Mouse (Mus musculus) MEL (cell line): ENCODE measurements around the gene Rnf19b. TPM values are rescaled to one million over a fixed set of nuclear protein-coding genes. Genes with fewer than 3 reads are reported as not detected.

Source experiments
- DNase-seq: peaks from one replicate; pipeline ENCODE4 v3.0.0; 2011; ENCODE audit warnings: low read depth, low spot score
- H3K27ac ChIP-seq: 2 replicates; pipeline ENCODE4 v1.5.1; 2012; ENCODE audit warnings: low read depth, mild to moderate bottlenecking, control low read depth, low read length, moderate library complexity; ENCODE audit not compliant: control insufficient read depth
- H3K27me3 ChIP-seq, 2 experiments: fragments of 150-350 bp in 1 of 2; sonication (generic) in 1 of 2; 2 replicates each; pipeline ENCODE4 v1.6.1; 2012; ENCODE audit warnings: low read length in 2 of 2, mild to moderate bottlenecking in 2 of 2, improper control_type of control experiment in 1 of 2, moderate library complexity in 1 of 2; ENCODE audit not compliant: insufficient read depth in 2 of 2, control insufficient read depth in 1 of 2
- H3K36me3 ChIP-seq, 2 experiments: 2 replicates each; pipeline ENCODE4 v1.6.1; 2012 to 2014; ENCODE audit warnings: low read length in 2 of 2, improper control_type of control experiment in 1 of 2, inconsistent platforms in 1 of 2, mild to moderate bottlenecking in 1 of 2; ENCODE audit not compliant: insufficient read depth in 2 of 2, control insufficient read depth in 1 of 2
- H3K4me1 ChIP-seq, 2 experiments: fragments of 150-350 bp in 1 of 2; sonication (generic) in 1 of 2; 2 replicates each; pipeline ENCODE4 v1.6.1; 2012; ENCODE audit warnings: low read length in 2 of 2, improper control_type of control experiment in 1 of 2, mild to moderate bottlenecking in 1 of 2; ENCODE audit not compliant: insufficient read depth in 2 of 2, control insufficient read depth in 1 of 2
- H3K4me3 ChIP-seq, 2 experiments: fragments of 150-350 bp in 1 of 2; sonication (generic) in 1 of 2; 2 replicates each; pipeline ENCODE4 v1.5.1; 2012; ENCODE audit warnings: low read depth in 2 of 2, low read length in 2 of 2, mild to moderate bottlenecking in 2 of 2, moderate library complexity in 2 of 2, control low read depth in 1 of 2, improper control_type of control experiment in 1 of 2; ENCODE audit not compliant: control insufficient read depth in 1 of 2, insufficient read depth in 1 of 2
- H3K79me2 ChIP-seq: 2 replicates; pipeline ENCODE4 v1.6.1; 2012; ENCODE audit warnings: mild to moderate bottlenecking, low read length, moderate library complexity; ENCODE audit not compliant: control insufficient read depth, poor library complexity, insufficient read depth
- H3K9ac ChIP-seq: 2 replicates; pipeline ENCODE4 v1.6.1; 2012; ENCODE audit warnings: low read depth, mild to moderate bottlenecking, control low read depth, low read length, moderate library complexity; ENCODE audit not compliant: control insufficient read depth, poor library complexity, severe bottlenecking
- H3K9me3 ChIP-seq: fragments of 150-350 bp; sonication (generic); replicated peaks from 2 replicates; pipeline ENCODE4 v1.6.1; 2012; ENCODE audit warnings: mild to moderate bottlenecking, low read length, improper control_type of control experiment, moderate library complexity; ENCODE audit not compliant: insufficient read depth
- BHLHE40 ChIP-seq: IDR thresholded peaks from 2 replicates; pipeline ENCODE4 v1.6.1; 2012; ENCODE audit warnings: low read depth, mild to moderate bottlenecking, inconsistent platforms, low read length, improper control_type of control experiment, borderline replicate concordance
- CHD1 ChIP-seq: IDR thresholded peaks from 2 replicates; pipeline ENCODE4 v1.6.1; 2012; ENCODE audit warnings: low read depth, mild to moderate bottlenecking, inconsistent platforms, low read length, improper control_type of control experiment
- CHD2 ChIP-seq: IDR thresholded peaks from 2 replicates; pipeline ENCODE4 v1.6.1; 2011; ENCODE audit warnings: low read length, improper control_type of control experiment
- CTCF ChIP-seq, 3 experiments: IDR thresholded peaks in 2 of 3; conservative IDR thresholded peaks in 1 of 3; 2 replicates each; pipeline ENCODE4 v1.5.1; 2011 to 2012; ENCODE audit warnings: low read length in 3 of 3, low read depth in 2 of 3, mild to moderate bottlenecking in 2 of 3, improper control_type of control experiment in 1 of 3, inconsistent platforms in 1 of 3, mixed read lengths in 1 of 3, moderate library complexity in 1 of 3; ENCODE audit not compliant: control insufficient read depth in 1 of 3, insufficient read depth in 1 of 3, poor library complexity in 1 of 3, severe bottlenecking in 1 of 3
- E2F4 ChIP-seq: IDR thresholded peaks from 2 replicates; pipeline ENCODE4 v1.6.1; 2011; ENCODE audit warnings: low read depth, low read length, improper control_type of control experiment, borderline replicate concordance
- EP300 ChIP-seq, 2 experiments: IDR thresholded peaks; 2 replicates each; pipeline ENCODE4 v1.6.1; 2011; ENCODE audit warnings: improper control_type of control experiment in 2 of 2, low read length in 2 of 2, low read depth in 1 of 2, mild to moderate bottlenecking in 1 of 2
- GABPA ChIP-seq: IDR thresholded peaks from 2 replicates; pipeline ENCODE4 v1.6.1; 2012; ENCODE audit warnings: low read depth, mild to moderate bottlenecking, inconsistent platforms, low read length, improper control_type of control experiment, moderate library complexity
- HCFC1 ChIP-seq: IDR thresholded peaks from 2 replicates; pipeline ENCODE4 v1.6.1; 2012; ENCODE audit warnings: low read depth, mild to moderate bottlenecking, inconsistent platforms, low read length, improper control_type of control experiment, moderate library complexity
- MAFK ChIP-seq: IDR thresholded peaks from 2 replicates; pipeline ENCODE4 v1.6.1; 2011; ENCODE audit warnings: low read depth, mild to moderate bottlenecking, low read length, improper control_type of control experiment, borderline replicate concordance
- MAX ChIP-seq: IDR thresholded peaks from 2 replicates; pipeline ENCODE4 v1.6.1; 2011; ENCODE audit warnings: low read length, improper control_type of control experiment
- MAZ ChIP-seq: IDR thresholded peaks from 2 replicates; pipeline ENCODE4 v1.6.1; 2012; ENCODE audit warnings: low read depth, mild to moderate bottlenecking, inconsistent platforms, low read length, improper control_type of control experiment
- MYB ChIP-seq: IDR thresholded peaks from 2 replicates; pipeline ENCODE4 v1.6.1; 2011; ENCODE audit warnings: mild to moderate bottlenecking, low read depth, low read length, improper control_type of control experiment
- MYC ChIP-seq: IDR thresholded peaks from 2 replicates; pipeline ENCODE4 v1.6.1; 2011; ENCODE audit warnings: low read depth, mild to moderate bottlenecking, low read length, improper control_type of control experiment, moderate library complexity
- NELFE ChIP-seq: IDR thresholded peaks from 2 replicates; pipeline ENCODE4 v1.6.1; 2011; ENCODE audit warnings: low read depth, low read length, improper control_type of control experiment
- NRF1 ChIP-seq: IDR thresholded peaks from 2 replicates; pipeline ENCODE4 v1.6.1; 2014; ENCODE audit warnings: low read depth, mild to moderate bottlenecking, inconsistent platforms, low read length, improper control_type of control experiment, moderate library complexity; ENCODE audit not compliant: poor library complexity, insufficient read depth, severe bottlenecking
- POLR2A ChIP-seq, 2 experiments: IDR thresholded peaks; 2 replicates each; pipeline ENCODE4 v1.6.1; 2011 to 2012; ENCODE audit warnings: low read length in 2 of 2, mild to moderate bottlenecking in 2 of 2, control low read depth in 1 of 2, improper control_type of control experiment in 1 of 2, low read depth in 1 of 2, moderate library complexity in 1 of 2; ENCODE audit not compliant: control insufficient read depth in 1 of 2, insufficient read depth in 1 of 2, poor library complexity in 1 of 2
- POLR2AphosphoS2 ChIP-seq: IDR thresholded peaks from 2 replicates; pipeline ENCODE4 v1.6.1; 2011; ENCODE audit warnings: low read length, improper control_type of control experiment
- RAD21 ChIP-seq: IDR thresholded peaks from 2 replicates; pipeline ENCODE4 v1.6.1; 2011; ENCODE audit warnings: mild to moderate bottlenecking, low read depth, low read length, improper control_type of control experiment
- SIN3A ChIP-seq: IDR thresholded peaks from 2 replicates; pipeline ENCODE4 v1.6.1; 2012; ENCODE audit warnings: low read length, improper control_type of control experiment, inconsistent platforms
- SMC3 ChIP-seq: IDR thresholded peaks from 2 replicates; pipeline ENCODE4 v1.6.1; 2011; ENCODE audit warnings: low read depth, low read length, improper control_type of control experiment
- TBP ChIP-seq: IDR thresholded peaks from 2 replicates; pipeline ENCODE4 v1.8.0; 2011; ENCODE audit warnings: low read depth, low read length, improper control_type of control experiment
- TCF12 ChIP-seq: IDR thresholded peaks from 2 replicates; pipeline ENCODE4 v1.6.1; 2014; ENCODE audit warnings: low read depth, mild to moderate bottlenecking, inconsistent platforms, low read length, improper control_type of control experiment, moderate library complexity
- ZC3H11A ChIP-seq: IDR thresholded peaks from 2 replicates; pipeline ENCODE4 v1.6.1; 2012; ENCODE audit warnings: low read depth, mild to moderate bottlenecking, inconsistent platforms, low read length, improper control_type of control experiment
- ZMIZ1 ChIP-seq: IDR thresholded peaks from 2 replicates; pipeline ENCODE4 v1.6.1; 2012; ENCODE audit warnings: low read depth, mild to moderate bottlenecking, inconsistent platforms, low read length, improper control_type of control experiment, moderate library complexity
- ZNF384 ChIP-seq: IDR thresholded peaks from 2 replicates; pipeline ENCODE4 v1.6.1; 2012; ENCODE audit warnings: low read depth, mild to moderate bottlenecking, inconsistent platforms, low read length, improper control_type of control experiment
- polyA plus RNA-seq, 2 experiments: library from polyadenylated mRNA; stranded (reverse) in 1 of 2; unstranded in 1 of 2; fragments of >175 nt in 1 of 2; fragments of >200 nt in 1 of 2; gene quantifications; 2 replicates each; pipeline versions ENCODE4 v1.2.1 to v1.2.4; 2012; ENCODE audit warnings: low replicate concordance in 2 of 2, low read depth in 1 of 2; ENCODE audit not compliant: insufficient read length in 2 of 2, insufficient read depth in 1 of 2, missing spikeins in 1 of 2
- total RNA-seq: library from RNA; depleted of rRNA; stranded (reverse); fragments of 300-350 nt; gene quantifications from 2 replicates; pipeline ENCODE4 v1.2.3, GENCODE M21; 2012

Gene Rnf19b
- total and polyA plus RNA-seq, 3 experiments, result 26.3 to 30.0 TPM; not detected in 1

DNA sequence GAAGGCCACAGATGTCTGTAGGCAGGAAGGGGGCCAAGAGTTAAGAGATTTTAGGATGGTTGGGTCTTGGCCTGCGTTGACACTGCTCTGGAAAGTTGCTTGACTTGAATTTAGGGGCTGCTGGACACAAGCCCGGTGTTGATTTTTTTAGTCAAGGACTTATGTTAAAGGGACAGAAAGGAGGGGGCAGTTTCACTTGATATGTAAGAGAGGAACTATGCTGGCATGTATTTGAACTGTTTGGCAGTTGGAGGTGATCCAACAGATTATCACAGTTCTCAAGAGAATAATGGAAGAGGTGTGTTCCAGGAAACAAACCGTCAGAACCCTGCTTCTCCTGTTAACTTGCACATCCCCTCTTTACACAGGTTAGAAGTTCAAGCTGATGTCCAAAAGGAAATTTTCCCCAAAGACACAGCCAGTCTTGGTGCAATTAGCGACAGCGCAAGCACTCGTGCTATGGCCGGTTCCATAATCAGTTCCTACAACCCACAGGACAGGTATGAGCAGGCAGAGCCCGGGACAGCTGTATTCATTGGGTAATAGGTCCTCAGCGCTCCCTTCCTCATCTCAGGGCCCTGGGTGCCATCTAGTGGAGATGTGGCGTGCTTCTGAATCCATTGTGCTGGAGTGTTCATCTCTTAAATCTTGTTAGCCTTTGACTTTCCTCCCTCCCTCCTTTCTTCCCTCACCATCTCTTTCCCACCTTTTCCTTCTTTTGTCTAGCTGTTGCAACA, 24.5 kb downstream of the Rnf19b start:
- peak; percentile 80 for DNase-seq
- Histone ChIP-seq H3K27ac (peak overlapping the region; percentile 24; the same call in 1 of the 2 replicates), H3K9ac (no peak overlapping the region)

DNA sequence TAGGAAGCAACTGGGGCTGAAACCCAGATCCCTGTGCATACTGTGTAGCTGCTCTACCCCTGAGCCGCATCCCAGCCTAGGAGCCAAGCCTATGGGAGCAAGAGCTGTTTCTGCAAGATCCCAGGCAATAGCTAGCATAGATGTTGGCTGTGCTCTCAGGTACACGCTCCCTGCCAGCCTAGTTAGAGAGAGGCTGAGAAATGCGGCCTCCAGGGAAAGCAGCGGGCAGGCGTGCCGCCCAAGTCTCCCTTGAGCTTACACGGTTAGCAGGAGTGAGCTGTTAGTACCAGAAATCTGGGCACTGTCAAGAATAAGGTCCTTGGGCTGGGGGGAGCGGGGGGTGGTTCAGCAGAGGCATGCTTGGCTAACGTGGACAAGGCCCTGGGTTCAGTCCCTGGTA, 26.8 kb downstream of the Rnf19b start:
- H3K9ac ChIP-seq, result no peak overlapping the region
- no peak overlapping the region for H3K27ac ChIP-seq
- no peaks in the 10 kb centered on the region for H3K27me3 ChIP-seq
- no peak for TF ChIP-seq HCFC1
- TF ChIP-seq RAD21, result no peak
- no peak for TF ChIP-seq MYC
- no peak for TF ChIP-seq ZNF384
- no peak for TF ChIP-seq MAX
- no peak for TF ChIP-seq NELFE
- TF ChIP-seq NRF1, result no peak
- no peak for TF ChIP-seq MAZ
- TF ChIP-seq POLR2A (IDR thresholded peaks at IDR 0.05; ENCODE audit: control insufficient read depth in 1 of 2, insufficient read depth in 1 of 2, low read depth in 1 of 2, low read length in 2 of 2, poor library complexity in 1 of 2), result no peak
- TF ChIP-seq MAFK, result no peak
- TF ChIP-seq POLR2AphosphoS2, result no peak
- no peak for TF ChIP-seq CHD2
- TF ChIP-seq SIN3A, result no peak
- TF ChIP-seq TBP, result no peak
- TF ChIP-seq CTCF (IDR thresholded peaks at IDR 0.05 in 2 of 3, conservative IDR thresholded peaks at IDR 0.05 in 1 of 3; ENCODE audit: control insufficient read depth in 1 of 3, insufficient read depth in 1 of 3, low read depth in 2 of 3, low read length in 3 of 3, poor library complexity in 1 of 3, severe bottlenecking in 1 of 3), result no peak
- no peak for TF ChIP-seq CHD1
- no peak for TF ChIP-seq TCF12
- TF ChIP-seq BHLHE40, result no peak
- no peak for TF ChIP-seq GABPA
- TF ChIP-seq, all 39 proteins: peak for 0
- Histone ChIP-seq H3K36me3 (peaks cover 0 to 7% of the 10 kb centered on the region in 2 experiments; a peak in 3 of 4 replicates), H3K4me1 (peaks cover 0 to 6% of the 10 kb centered on the region in 2 experiments; a peak in 2 of 4 replicates), H3K9me3 (no peaks in the 10 kb centered on the region), H3K4me3 (no peak overlapping the region), H3K79me2 (no peaks in the 10 kb centered on the region)
- no peak for DNase-seq

More for the DNA sequence above, 24.5 kb downstream of the Rnf19b start:
- H3K4me3 ChIP-seq, result no peak overlapping the region
- no peaks in the 10 kb centered on the region for H3K79me2 ChIP-seq
- TF ChIP-seq ZMIZ1, result no peak
- peak; percentile 40; the same call in 1 of the 2 replicates for TF ChIP-seq MYB
- peak; percentile 95 for TF ChIP-seq ZC3H11A
- peak; percentile 94 for TF ChIP-seq SMC3
- TF ChIP-seq E2F4, result no peak
- TF ChIP-seq CTCF (IDR thresholded peaks at IDR 0.05 in 2 of 3, conservative IDR thresholded peaks at IDR 0.05 in 1 of 3; ENCODE audit: control insufficient read depth in 1 of 3, insufficient read depth in 1 of 3, low read depth in 2 of 3, low read length in 3 of 3, poor library complexity in 1 of 3, severe bottlenecking in 1 of 3), result peak; percentile 63 to 98 (median 86)
- TF ChIP-seq SIN3A, result peak; percentile 26; the same call in 1 of the 2 replicates
- 0 out of 2 replicates have a peak, but pooled peaks have one; percentile 32 for TF ChIP-seq MAX
- peak; percentile 94 for TF ChIP-seq RAD21
- peak; percentile 28 to 35; a peak in 2 of 4 replicates for TF ChIP-seq EP300 (IDR thresholded peaks at IDR 0.05; ENCODE audit: low read depth in 1 of 2, low read length in 2 of 2)
- H3K27me3 ChIP-seq, result no peaks in the 10 kb centered on the region
- no peaks in the 10 kb centered on the region for H3K9me3 ChIP-seq
- H3K4me1 ChIP-seq, result peaks cover 0 to 6% of the 10 kb centered on the region in 2 experiments; a peak in 2 of 4 replicates
- H3K36me3 ChIP-seq, result peaks cover 0 to 7% of the 10 kb centered on the region in 2 experiments; a peak in 3 of 4 replicates
